Mouse (Mus musculus) layer of hippocampus, adult 11-12 months (tissue): ENCODE results near the gene Golph3.
A peak's percentile ranks its signal among the peaks of the same experiment; 100 is the strongest.

ENCODE experiments used
- DNase-seq: peaks from one replicate; pipeline ENCODE4 v3.0.0; 2022; ENCODE audit warnings: low spot score

Gene Golph3

GRCm38 (mm10) chr15:12318451-12318850 lies 2.8 kb upstream of the Golph3 start:
- DNase-seq, result no peak

GRCm38 (mm10) chr15:12319889-12320288 lies 1.4 kb upstream of the Golph3 start:
- DNase-seq, result no peak

- DNase-seq, result no peak
These were observed 684 bp upstream of the Golph3 start for GRCm38 (mm10) chr15:12320441-12321090.

- DNase-seq, result peak; percentile 37
These were observed 755 bp downstream of the Golph3 start, which contains the start of gene 1810049J17Rik for GRCm38 (mm10) chr15:12321788-12322621. Gene 1810049J17Rik, minus strand, starts transcription at chr15:12321899.

GRCm38 (mm10) chr15:12322676-12323402 lies 1.6 kb downstream of the Golph3 start:
- DNase-seq, result no peak

- no peak for DNase-seq
These were observed 3.1 kb downstream of the Golph3 start for GRCm38 (mm10) chr15:12324326-12324725.

- DNase-seq, result no peak
These were observed 9.1 kb downstream of the Golph3 start for GRCm38 (mm10) chr15:12330389-12330788.

- no peak for DNase-seq
These were observed 9.6 kb downstream of the Golph3 start for GRCm38 (mm10) chr15:12330892-12331291.

- no peak for DNase-seq
These were observed 10.1 kb downstream of the Golph3 start for GRCm38 (mm10) chr15:12331300-12331699.

GRCm38 (mm10) chr15:12334381-12334780 lies 13.1 kb downstream of the Golph3 start:
- no peak for DNase-seq

GRCm38 (mm10) chr15:12337030-12337778 lies 16.0 kb downstream of the Golph3 start:
- DNase-seq, result no peak

GRCm38 (mm10) chr15:12337779-12338137 lies 16.5 kb downstream of the Golph3 start:
- no peak for DNase-seq

GRCm38 (mm10) chr15:12340536-12341400 lies 19.5 kb downstream of the Golph3 start:
- DNase-seq, result no peak

- no peak for DNase-seq
These were observed 20.1 kb downstream of the Golph3 start for GRCm38 (mm10) chr15:12341401-12341758.

GRCm38 (mm10) chr15:12346916-12347315 lies 25.7 kb downstream of the Golph3 start:
- DNase-seq, result no peak

GRCm38 (mm10) chr15:12348950-12349349 lies 27.7 kb downstream of the Golph3 start:
- no peak for DNase-seq

- DNase-seq, result no peak
These were observed 28.6 kb downstream of the Golph3 start for GRCm38 (mm10) chr15:12349840-12350239.

GRCm38 (mm10) chr15:12351470-12351869 lies 30.2 kb downstream of the Golph3 start:
- DNase-seq, result no peak

- DNase-seq, result no peak
These were observed 33.1 kb downstream of the Golph3 start for GRCm38 (mm10) chr15:12354281-12354810.

- DNase-seq, result no peak
These were observed 34.0 kb downstream of the Golph3 start for GRCm38 (mm10) chr15:12355261-12355660.

- no peak for DNase-seq
These were observed 34.7 kb downstream of the Golph3 start for GRCm38 (mm10) chr15:12355907-12356306.
